Mouse (Mus musculus) heart, embryonic 14.5 days (tissue): ENCODE results near the gene Ces1f. TPM values are rescaled to one million over a fixed set of nuclear protein-coding genes. Genes with fewer than 3 reads are reported as not detected.
"Not testable (repeated sequence)": the region's sequence is repeated elsewhere in the genome, so short reads cannot be mapped to it uniquely, and the experiment has no call there.

ENCODE experiments used
- ATAC-seq: fragments of 200-750 bp; cut with Nextera tagmentation; 2 replicates; pipeline ENCODE4 v1.8.0; 2017; ENCODE audit warnings: low read depth, moderate TSS enrichment; ENCODE audit not compliant: insufficient number of reproducible peaks, insufficient read depth, low FRiP score
- H3K27ac ChIP-seq, 2 experiments: fragments of 200-500 bp in 1 of 2; fragments of 300-500 bp in 1 of 2; sonication (generic) in 1 of 2; replicated peaks in 1 of 2; 2 replicates each; pipeline ENCODE4 v1.5.1; 2012 to 2014; ENCODE audit warnings: low read depth in 2 of 2, low read length in 2 of 2, control low read depth in 1 of 2, mild to moderate bottlenecking in 1 of 2, mixed read lengths in 1 of 2; ENCODE audit not compliant: control insufficient read depth in 1 of 2, insufficient read depth in 1 of 2
- H3K27me3 ChIP-seq: fragments of 300-500 bp; sonication (generic); 2 replicates; pipeline ENCODE4 v1.6.1; 2014; ENCODE audit warnings: mild to moderate bottlenecking, low read length, control low read depth; ENCODE audit not compliant: control insufficient read depth, insufficient read depth
- H3K36me3 ChIP-seq: fragments of 300-500 bp; sonication (generic); 2 replicates; pipeline ENCODE4 v1.6.1; 2014; ENCODE audit warnings: mild to moderate bottlenecking, control low read depth, low read length, mixed read lengths; ENCODE audit not compliant: control insufficient read depth, insufficient read depth
- H3K4me1 ChIP-seq, 2 experiments: fragments of 200-500 bp in 1 of 2; fragments of 300-500 bp in 1 of 2; sonication (generic) in 1 of 2; 2 replicates each; pipeline ENCODE4 v1.6.1; 2012 to 2014; ENCODE audit warnings: low read length in 2 of 2, control low read depth in 1 of 2, mixed read lengths in 1 of 2; ENCODE audit not compliant: control insufficient read depth in 2 of 2, insufficient read depth in 2 of 2
- H3K4me2 ChIP-seq: fragments of 300-500 bp; sonication (generic); 2 replicates; pipeline ENCODE4 v1.6.1; 2014; ENCODE audit warnings: mild to moderate bottlenecking, low read length
- H3K4me3 ChIP-seq, 2 experiments: fragments of 200-500 bp in 1 of 2; fragments of 300-500 bp in 1 of 2; sonication (generic) in 1 of 2; 2 replicates each; pipeline ENCODE4 v1.5.1; 2012 to 2014; ENCODE audit warnings: low read length in 2 of 2, mild to moderate bottlenecking in 2 of 2, control low read depth in 1 of 2, low read depth in 1 of 2, moderate library complexity in 1 of 2; ENCODE audit not compliant: control insufficient read depth in 1 of 2, insufficient read depth in 1 of 2
- H3K9ac ChIP-seq: fragments of 300-500 bp; sonication (generic); 2 replicates; pipeline ENCODE4 v1.6.1; 2014; ENCODE audit warnings: mild to moderate bottlenecking, low read length
- H3K9me3 ChIP-seq: fragments of 300-500 bp; sonication (generic); 2 replicates; pipeline ENCODE4 v1.6.1; 2016; ENCODE audit warnings: low read length, control low read depth; ENCODE audit not compliant: control insufficient read depth
- WGBS: fragments of 180-500 bp; shearing (Covaris S2); extraction: QIAGEN DNeasy Blood & Tissue Kit; methylation state at CpG from one replicate; pipeline ENCODE4 v1.1.7; 2014; 5-methylcytosine and 5-hydroxymethylcytosine counted together
- polyA plus RNA-seq: library from polyadenylated mRNA; unstranded; fragments of >200 nt; fragmentation: Nextera tagmentation; extraction: Ambion mirVana; gene quantifications from 2 replicates; pipeline ENCODE4 v1.2.1, GENCODE M21; 2014

Ces1f gene
- polyA plus RNA-seq, 1 experiment from 2014 or later = not detected

DNA sequence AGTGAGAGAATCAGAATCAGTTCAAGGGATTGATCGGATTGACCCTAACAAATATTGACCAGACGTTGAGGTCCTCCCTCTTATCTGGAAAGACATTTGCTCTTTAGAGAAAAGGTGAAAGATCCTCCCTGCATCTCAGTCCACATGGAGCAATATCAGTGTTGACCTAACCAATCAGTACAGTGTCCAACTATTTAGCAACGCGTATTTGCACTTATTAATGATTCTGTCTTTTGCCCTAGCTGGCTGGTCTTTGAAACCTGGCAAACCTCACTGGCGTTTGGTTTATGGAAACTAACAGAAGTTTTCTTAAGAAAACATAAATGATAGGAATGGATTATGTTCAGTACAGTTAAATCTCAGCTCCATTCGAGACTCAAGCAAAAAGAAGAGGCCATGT, 45.5 kb downstream of the Ces1f start:
- Histone ChIP-seq H3K9ac (no peak overlapping the region), H3K4me1 (no peaks in the 10 kb centered on the region), H3K36me3 (no peaks in the 10 kb centered on the region), H3K9me3 (no peaks in the 10 kb centered on the region), H3K4me2 (no peak overlapping the region), H3K4me3 (no peak overlapping the region), H3K27me3 (no peaks in the 10 kb centered on the region), H3K27ac (no peak overlapping the region)
- no peak for ATAC-seq
- WGBS = 69% methylated on average over 6 of the region's 6 CpGs

DNA sequence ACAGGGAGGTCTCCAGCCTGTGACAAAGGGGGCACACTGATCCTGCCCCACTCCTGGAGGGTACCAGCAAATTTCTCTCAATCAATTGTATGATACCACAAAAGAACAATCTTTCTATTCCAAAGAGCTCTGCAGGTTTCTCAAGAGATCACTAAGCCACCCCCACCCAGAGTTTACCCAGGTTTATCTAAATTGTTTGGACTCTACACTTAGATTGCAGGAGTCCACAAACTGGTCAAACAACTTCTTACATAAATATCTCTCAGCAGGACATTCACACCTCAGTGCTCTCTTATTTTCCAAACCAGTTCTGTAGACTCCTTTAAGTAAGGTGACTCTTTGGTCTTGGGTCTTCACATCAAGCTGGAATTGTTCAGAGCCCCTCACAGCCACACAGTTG, 50.1 kb downstream of the Ces1f start, which contains the start of gene Ces1e:
Ces1e (minus strand) TSS at position 174 of the 400 bp plus-strand sequence.
- Histone ChIP-seq H3K9ac (no peak within 1 kb of the TSS), H3K36me3 (no peaks in the 10 kb centered on the region), H3K4me1 (no peaks in the 10 kb centered on the region), H3K9me3 (no peaks in the 10 kb centered on the region), H3K27me3 (no peaks in the 10 kb centered on the region), H3K27ac (no peak within 1 kb of the TSS), H3K4me3 (no peak within 1 kb of the TSS), H3K4me2 (no peak within 1 kb of the TSS)
- ATAC-seq = no peak

GRCm38 (mm10) chr8:93228673-93229370, 50.7 kb downstream of the Ces1f start:
- 64% methylated on average over 11 of the region's 11 CpGs for WGBS
- H3K27me3 ChIP-seq = no peaks in the 10 kb centered on the region
- H3K27ac ChIP-seq = no peak overlapping the region
- no peak overlapping the region for H3K9ac ChIP-seq
- H3K9me3 ChIP-seq = no peaks in the 10 kb centered on the region
- no peaks in the 10 kb centered on the region for H3K36me3 ChIP-seq
- ATAC-seq = no peak
- no peak overlapping the region for H3K4me3 ChIP-seq
- no peaks in the 10 kb centered on the region for H3K4me1 ChIP-seq
- no peak overlapping the region for H3K4me2 ChIP-seq

GRCm38 (mm10) chr8:93226471-93226870, 53.1 kb downstream of the Ces1f start:
- H3K27me3 ChIP-seq, H3K4me1 ChIP-seq, H3K9me3 ChIP-seq, H3K27ac ChIP-seq, ATAC-seq, H3K4me2 ChIP-seq, H3K36me3 ChIP-seq, H3K9ac ChIP-seq, H3K4me3 ChIP-seq: not testable (repeated sequence)
- 88% methylated on average over 1 of the region's 1 CpGs for WGBS

- Histone ChIP-seq H3K27ac (no peak overlapping the region), H3K4me2 (no peak overlapping the region), H3K4me3 (no peak overlapping the region), H3K9me3 (no peaks in the 10 kb centered on the region), H3K9ac (no peak overlapping the region), H3K4me1 (peaks cover 7 to 18% of the 10 kb centered on the region in 2 experiments), H3K27me3 (no peaks in the 10 kb centered on the region), H3K36me3 (no peaks in the 10 kb centered on the region)
- WGBS = 59% methylated on average over 3 of the region's 3 CpGs
- no peak for ATAC-seq
Observed at GRCm38 (mm10) chr8:93221896-93222295, 57.7 kb downstream of the Ces1f start.

DNA sequence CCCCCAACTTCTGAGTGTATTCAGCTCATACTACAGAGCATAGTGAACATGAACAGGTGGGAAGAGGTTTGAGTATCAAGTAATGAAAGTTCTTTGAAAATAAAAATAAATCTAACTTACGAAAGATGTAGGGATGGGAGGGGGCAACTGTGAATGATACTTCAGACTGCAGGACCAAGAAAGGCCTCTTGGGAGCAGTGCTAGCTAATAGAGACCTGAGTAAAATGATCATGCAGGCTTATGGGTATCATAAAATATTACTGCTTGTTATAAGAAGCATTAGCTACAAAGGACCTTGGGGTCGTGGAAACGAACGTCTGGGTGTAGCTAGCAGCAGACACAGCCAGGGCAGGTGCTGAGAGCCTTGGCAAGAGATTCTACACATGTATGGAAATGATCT, 61.7 kb downstream of the Ces1f start:
- 49% methylated on average over 4 of the region's 4 CpGs for whole genome bisulfite sequencing
- no peak for ATAC-seq
- H3K4me2 ChIP-seq = 0 out of 2 replicates have a peak overlapping the region, but pooled peaks have one; percentile 9
- H3K27me3 ChIP-seq = no peaks in the 10 kb centered on the region
- peaks cover 7 to 20% of the 10 kb centered on the region in 2 experiments for H3K4me1 ChIP-seq
- H3K4me3 ChIP-seq = no peak overlapping the region
- no peaks in the 10 kb centered on the region for H3K9me3 ChIP-seq
- H3K27ac ChIP-seq = peak overlapping the region; percentile 62 to 74; a peak in 3 of 4 replicates
- no peak overlapping the region for H3K9ac ChIP-seq
- H3K36me3 ChIP-seq = no peaks in the 10 kb centered on the region

DNA sequence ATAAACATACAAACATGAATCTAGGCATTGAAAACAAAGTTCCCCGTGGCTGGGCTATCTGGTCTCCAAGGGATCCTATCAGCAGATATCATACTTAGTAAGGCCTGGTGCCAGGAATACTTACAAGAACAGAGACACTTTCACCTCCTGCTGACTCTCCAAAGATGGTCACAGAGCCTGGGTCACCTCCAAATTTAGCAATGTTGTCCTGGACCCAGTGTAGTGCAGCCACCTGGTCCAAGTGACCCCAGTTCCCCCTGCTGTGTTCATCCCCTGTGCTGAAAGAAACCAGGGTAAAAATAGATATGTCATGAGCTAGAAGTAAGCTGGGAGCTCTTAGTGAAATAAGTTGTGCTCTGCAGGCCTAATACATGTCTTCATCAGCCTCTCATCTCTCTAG, 62.2 kb downstream of the Ces1f start:
- Histone ChIP-seq H3K36me3 (no peaks in the 10 kb centered on the region), H3K27ac (peak overlapping the region; percentile 62 to 74; a peak in 3 of 4 replicates), H3K9me3 (no peaks in the 10 kb centered on the region), H3K4me1 (peaks cover 7 to 20% of the 10 kb centered on the region in 2 experiments), H3K9ac (no peak overlapping the region), H3K4me3 (no peak overlapping the region), H3K27me3 (no peaks in the 10 kb centered on the region), H3K4me2 (0 out of 2 replicates have a peak overlapping the region, but pooled peaks have one; percentile 9)
- WGBS = 14% methylated on average over 1 of the region's 1 CpGs
- peak; percentile 80; the same call in 1 of the 2 replicates for ATAC-seq

DNA sequence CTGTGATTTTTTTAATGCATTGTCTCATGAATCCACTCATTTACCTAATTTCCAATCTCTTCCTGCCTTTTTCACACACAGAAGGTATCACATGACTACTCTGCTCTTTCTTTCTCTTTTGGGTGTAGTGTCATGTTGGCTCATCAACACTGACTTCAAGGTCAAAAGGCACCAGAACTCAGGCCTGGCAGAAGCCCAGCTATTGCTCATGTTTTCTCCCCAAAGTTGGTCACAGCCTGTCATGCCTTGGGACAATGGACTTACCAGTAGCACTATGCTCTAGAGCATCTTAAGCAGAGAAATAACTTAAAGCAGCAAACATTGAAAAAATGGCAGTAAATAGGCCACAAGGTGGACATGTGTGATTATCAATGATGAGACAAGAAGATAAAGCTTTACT, 68.5 kb downstream of the Ces1f start:
- no peak for ATAC-seq
- Histone ChIP-seq H3K27ac (no peak overlapping the region), H3K36me3 (no peaks in the 10 kb centered on the region), H3K9me3 (no peaks in the 10 kb centered on the region), H3K4me3 (no peak overlapping the region), H3K4me1 (no peaks in the 10 kb centered on the region), H3K27me3 (no peaks in the 10 kb centered on the region), H3K4me2 (no peak overlapping the region), H3K9ac (no peak overlapping the region)
